Mouse (Mus musculus) C2C12 (cell line): Measurements from ENCODE around the gene Ablim2. TPM values are rescaled to one million over a fixed set of nuclear protein-coding genes. Genes with fewer than 3 reads are reported as not detected.

Source experiments
- H3K27me3 ChIP-seq: one replicate; pipeline ENCODE4 v1.6.1; 2011; ENCODE audit not compliant: control insufficient read depth, insufficient read depth, insufficient read length
- H3K36me3 ChIP-seq: one replicate; pipeline ENCODE4 v1.6.1; 2011; ENCODE audit not compliant: control insufficient read depth, insufficient read depth
- H3K4me3 ChIP-seq: one replicate; pipeline ENCODE4 v1.5.1; 2011; ENCODE audit warnings: mild to moderate bottlenecking, control low read depth; ENCODE audit not compliant: poor library complexity, insufficient read depth, severe bottlenecking
- H3K79me2 ChIP-seq: one replicate; pipeline ENCODE4 v1.6.1; 2011; ENCODE audit not compliant: control insufficient read depth, insufficient read depth
- H3K79me3 ChIP-seq: one replicate; pipeline ENCODE4 v1.6.1; 2011; ENCODE audit warnings: low read depth, control low read depth
- H3ac ChIP-seq: one replicate; pipeline ENCODE3; 2011; ENCODE audit warnings: low read depth; ENCODE audit not compliant: control insufficient read depth, insufficient read length
- CEBPB ChIP-seq: IDR thresholded peaks from one replicate; pipeline ENCODE4 v1.6.1; 2011; ENCODE audit warnings: low read depth, mild to moderate bottlenecking, control low read depth, moderate library complexity
- CTCF ChIP-seq: IDR thresholded peaks from one replicate; pipeline ENCODE4 v1.5.1; 2011; ENCODE audit not compliant: control insufficient read depth, insufficient read depth, insufficient read length
- FOSL1 ChIP-seq: IDR thresholded peaks from one replicate; pipeline ENCODE4 v1.8.0; 2011; ENCODE audit warnings: mild to moderate bottlenecking, low read length; ENCODE audit not compliant: poor library complexity, insufficient read depth, severe bottlenecking
- MAX ChIP-seq: IDR thresholded peaks from one replicate; pipeline ENCODE4 v1.6.1; 2011; ENCODE audit warnings: mild to moderate bottlenecking, control low read depth
- MYOD1 ChIP-seq: IDR thresholded peaks from one replicate; pipeline ENCODE4 v1.6.1; 2011; ENCODE audit warnings: low read depth; ENCODE audit not compliant: control insufficient read depth, insufficient read length
- MYOG ChIP-seq: IDR thresholded peaks from one replicate; pipeline ENCODE4 v1.6.1; 2011; ENCODE audit not compliant: control insufficient read depth, insufficient read length; ENCODE audit errors: extremely low read depth
- USF1 ChIP-seq: IDR thresholded peaks from one replicate; pipeline ENCODE4 v1.6.1; 2011; ENCODE audit warnings: low read depth, mild to moderate bottlenecking, control low read depth, moderate library complexity
- polyA plus RNA-seq: library from polyadenylated mRNA; unstranded; fragments of >200 nt; fragmentation: generic; extraction: Trizol; gene quantifications from one replicate; pipeline ENCODE4 v1.2.1, GENCODE M21; 2012; ENCODE audit warnings: missing spikeins

Ablim2 gene
- polyA plus RNA-seq, 1 experiment = 0.08 TPM

- H3K79me2 ChIP-seq = peaks cover 84% of the 10 kb centered on the region
- TF ChIP-seq CEBPB = no peak
- no peak for TF ChIP-seq CTCF
- no peak overlapping the region for H3ac ChIP-seq
- H3K27me3 ChIP-seq = no peaks in the 10 kb centered on the region
- peaks cover 6% of the 10 kb centered on the region for H3K36me3 ChIP-seq
- peaks cover 71% of the 10 kb centered on the region for H3K79me3 ChIP-seq
- no peak overlapping the region for H3K4me3 ChIP-seq
Measured at GRCm38 (mm10) chr5:35897147-35897546, 139.5 kb downstream of the Ablim2 start.

- H3K79me2 ChIP-seq = peaks cover 90% of the 10 kb centered on the region
- peaks cover 75% of the 10 kb centered on the region for H3K79me3 ChIP-seq
- peaks cover 6% of the 10 kb centered on the region for H3K36me3 ChIP-seq
- H3K27me3 ChIP-seq = no peaks in the 10 kb centered on the region
- TF ChIP-seq CEBPB = no peak
- TF ChIP-seq MYOD1 = no peak
- TF ChIP-seq MYOG = no peak
- TF ChIP-seq FOSL1 = no peak
- no peak for TF ChIP-seq MAX
- TF ChIP-seq CTCF = no peak
- TF ChIP-seq USF1 = no peak
- H3ac ChIP-seq = no peak overlapping the region
- no peak overlapping the region for H3K4me3 ChIP-seq
Measured at GRCm38 (mm10) chr5:35898114-35898513, 140.4 kb downstream of the Ablim2 start.

- Histone ChIP-seq H3ac (no peak overlapping the region), H3K27me3 (no peaks in the 10 kb centered on the region), H3K79me3 (peaks cover 72% of the 10 kb centered on the region), H3K4me3 (no peak overlapping the region), H3K79me2 (peaks cover 91% of the 10 kb centered on the region), H3K36me3 (peaks cover 6% of the 10 kb centered on the region)
- TF ChIP-seq MAX (no peak), CEBPB (no peak), MYOD1 (no peak), USF1 (no peak), CTCF (no peak), FOSL1 (no peak), MYOG (no peak)
Measured at GRCm38 (mm10) chr5:35898994-35899393, 141.3 kb downstream of the Ablim2 start.

- Histone ChIP-seq H3ac (no peak overlapping the region), H3K36me3 (peaks cover 6% of the 10 kb centered on the region), H3K27me3 (no peaks in the 10 kb centered on the region), H3K79me3 (peaks cover 66% of the 10 kb centered on the region), H3K79me2 (peaks cover 91% of the 10 kb centered on the region), H3K4me3 (no peak overlapping the region)
- TF ChIP-seq MYOD1 (no peak), CTCF (no peak), CEBPB (no peak), FOSL1 (no peak), MAX (no peak), MYOG (no peak)
Measured at GRCm38 (mm10) chr5:35900401-35901225, 142.9 kb downstream of the Ablim2 start.

- peaks cover 6% of the 10 kb centered on the region for H3K36me3 ChIP-seq
- no peak overlapping the region for H3ac ChIP-seq
- H3K79me3 ChIP-seq = peaks cover 66% of the 10 kb centered on the region
- no peak overlapping the region for H3K4me3 ChIP-seq
- no peaks in the 10 kb centered on the region for H3K27me3 ChIP-seq
- peaks cover 91% of the 10 kb centered on the region for H3K79me2 ChIP-seq
- TF ChIP-seq CTCF (no peak), FOSL1 (no peak), CEBPB (no peak), USF1 (no peak), MAX (no peak), MYOD1 (no peak), MYOG (no peak)
Measured at GRCm38 (mm10) chr5:35901226-35901809, 143.6 kb downstream of the Ablim2 start.

- TF ChIP-seq MYOD1 = no peak
- no peak for TF ChIP-seq MYOG
- no peak for TF ChIP-seq FOSL1
- TF ChIP-seq MAX = no peak
- TF ChIP-seq CEBPB = no peak
- TF ChIP-seq CTCF = no peak
- TF ChIP-seq USF1 = no peak
- Histone ChIP-seq H3K79me2 (peaks cover 86% of the 10 kb centered on the region), H3ac (no peak overlapping the region), H3K27me3 (no peaks in the 10 kb centered on the region), H3K4me3 (no peak overlapping the region), H3K79me3 (peaks cover 56% of the 10 kb centered on the region), H3K36me3 (peaks cover 1% of the 10 kb centered on the region)
Measured at GRCm38 (mm10) chr5:35903456-35903855, 145.8 kb downstream of the Ablim2 start.
